Mouse (Mus musculus): ENCODE data around the gene Pnpla3. TPM values are rescaled to one million over a fixed set of nuclear protein-coding genes. Genes with fewer than 3 reads are reported as not detected.
"Not testable (repeated sequence)": the region's sequence is repeated elsewhere in the genome, so short reads cannot be mapped to it uniquely, and the experiment has no call there.

Pnpla3 gene
- polyA plus RNA-seq, 1 experiment from 2014 or later = 3.4 TPM

GRCm38 (mm10) chr15:84139592-84140005 is 28.0 kb upstream of the Pnpla3 start:
- no peaks in the 10 kb centered on the region for H3K36me3 ChIP-seq
- WGBS = 93% methylated on average over 5 of the region's 5 CpGs
- H3K9me3 ChIP-seq = no peaks in the 10 kb centered on the region
- no peak overlapping the region for H3K9ac ChIP-seq (replicated peaks)
- no peak overlapping the region for H3K27ac ChIP-seq (replicated peaks)
- no peak overlapping the region for H3K4me3 ChIP-seq
- peaks cover 7% of the 10 kb centered on the region; the same call in 1 of the 2 replicates for H3K4me1 ChIP-seq
- no peak overlapping the region for H3K4me2 ChIP-seq (replicated peaks)
- H3K27me3 ChIP-seq = no peaks in the 10 kb centered on the region
- ATAC-seq (replicated peaks) = no peak

GRCm38 (mm10) chr15:84140109-84140508 is 27.5 kb upstream of the Pnpla3 start:
- H3K27me3 ChIP-seq = no peaks in the 10 kb centered on the region
- H3K9ac ChIP-seq (replicated peaks) = no peak overlapping the region
- no peak overlapping the region for H3K4me3 ChIP-seq
- WGBS = 45% methylated on average over 3 of the region's 3 CpGs
- H3K9me3 ChIP-seq = no peaks in the 10 kb centered on the region
- H3K36me3 ChIP-seq = no peaks in the 10 kb centered on the region
- H3K4me1 ChIP-seq = peaks cover 7% of the 10 kb centered on the region; the same call in 1 of the 2 replicates
- H3K27ac ChIP-seq (replicated peaks) = no peak overlapping the region
- no peak for ATAC-seq (replicated peaks)
- no peak overlapping the region for H3K4me2 ChIP-seq (replicated peaks)

- WGBS = 42% methylated on average over 5 of the region's 5 CpGs
- H3K4me2 ChIP-seq (replicated peaks) = no peak overlapping the region
- H3K36me3 ChIP-seq = no peaks in the 10 kb centered on the region
- no peaks in the 10 kb centered on the region for H3K27me3 ChIP-seq
- no peak overlapping the region for H3K27ac ChIP-seq (replicated peaks)
- no peaks in the 10 kb centered on the region for H3K9me3 ChIP-seq
- no peak overlapping the region for H3K9ac ChIP-seq (replicated peaks)
- no peak overlapping the region for H3K4me3 ChIP-seq
- H3K4me1 ChIP-seq = peaks cover 7% of the 10 kb centered on the region; the same call in 1 of the 2 replicates
- no peak for ATAC-seq (replicated peaks)
These were observed 26.7 kb upstream of the Pnpla3 start for GRCm38 (mm10) chr15:84140929-84141328.

GRCm38 (mm10) chr15:84156158-84156557 is 11.5 kb upstream of the Pnpla3 start:
- H3K4me3 ChIP-seq = no peak overlapping the region
- no peak overlapping the region for H3K4me2 ChIP-seq (replicated peaks)
- no peaks in the 10 kb centered on the region for H3K27me3 ChIP-seq
- WGBS = 94% methylated on average over 2 of the region's 2 CpGs
- no peak overlapping the region for H3K9ac ChIP-seq (replicated peaks)
- H3K4me1 ChIP-seq = no peaks in the 10 kb centered on the region
- no peak overlapping the region for H3K27ac ChIP-seq (replicated peaks)
- ATAC-seq (replicated peaks) = no peak
- H3K9me3 ChIP-seq = no peaks in the 10 kb centered on the region
- no peaks in the 10 kb centered on the region for H3K36me3 ChIP-seq

GRCm38 (mm10) chr15:84157530-84157929 is 10.1 kb upstream of the Pnpla3 start:
- H3K36me3 ChIP-seq; H3K9ac ChIP-seq (replicated peaks); H3K4me3 ChIP-seq; H3K27me3 ChIP-seq; H3K4me2 ChIP-seq (replicated peaks); H3K27ac ChIP-seq (replicated peaks); ATAC-seq (replicated peaks); H3K4me1 ChIP-seq; H3K9me3 ChIP-seq: not testable (repeated sequence)
- WGBS = 91% methylated on average over 6 of the region's 6 CpGs

- Histone ChIP-seq H3K36me3 (no peaks in the 10 kb centered on the region), H3K9me3 (no peaks in the 10 kb centered on the region), H3K9ac (replicated peaks) (no peak overlapping the region), H3K27me3 (no peaks in the 10 kb centered on the region), H3K27ac (replicated peaks) (no peak overlapping the region), H3K4me3 (no peak overlapping the region), H3K4me1 (peaks cover 2% of the 10 kb centered on the region), H3K4me2 (replicated peaks) (no peak overlapping the region)
- WGBS = 78% methylated on average over 6 of the region's 6 CpGs
- ATAC-seq (replicated peaks) = no peak
These were observed 5.8 kb upstream of the Pnpla3 start for GRCm38 (mm10) chr15:84161871-84162270.

- Histone ChIP-seq H3K27ac (replicated peaks) (peak overlapping the region; percentile 79; the same call in 1 of the 2 replicates), H3K9ac (replicated peaks) (no peak overlapping the region), H3K36me3 (no peaks in the 10 kb centered on the region), H3K4me1 (peaks cover 23% of the 10 kb centered on the region), H3K9me3 (no peaks in the 10 kb centered on the region), H3K4me3 (no peak overlapping the region), H3K4me2 (replicated peaks) (peak overlapping the region; percentile 98; the same call in 1 of the 2 replicates), H3K27me3 (no peaks in the 10 kb centered on the region)
- WGBS = 70% methylated on average over 6 of the region's 6 CpGs
- ATAC-seq (replicated peaks) = no peak
These were observed 819 bp upstream of the Pnpla3 start for GRCm38 (mm10) chr15:84166818-84167217.

- peak overlapping the region; percentile 98 for H3K4me2 ChIP-seq (replicated peaks)
- under 1% methylated on average over 28 of the region's 28 CpGs for WGBS
- H3K9ac ChIP-seq (replicated peaks) = peak overlapping the region; percentile 68
- H3K36me3 ChIP-seq = no peaks in the 10 kb centered on the region
- peaks cover 23% of the 10 kb centered on the region for H3K4me1 ChIP-seq
- ATAC-seq (replicated peaks) = peak; percentile 40; the same call in 1 of the 2 replicates
- H3K27ac ChIP-seq (replicated peaks) = peak overlapping the region; percentile 79
- peak overlapping the region; percentile 73 for H3K4me3 ChIP-seq
- H3K9me3 ChIP-seq = no peaks in the 10 kb centered on the region
- H3K27me3 ChIP-seq = no peaks in the 10 kb centered on the region
These were observed 829 bp downstream of the Pnpla3 start for GRCm38 (mm10) chr15:84168170-84169161.

- no peak overlapping the region for H3K9ac ChIP-seq (replicated peaks)
- no peaks in the 10 kb centered on the region for H3K36me3 ChIP-seq
- peaks cover 23% of the 10 kb centered on the region for H3K4me1 ChIP-seq
- H3K4me3 ChIP-seq = no peak overlapping the region
- no peak overlapping the region for H3K4me2 ChIP-seq (replicated peaks)
- H3K9me3 ChIP-seq = no peaks in the 10 kb centered on the region
- ATAC-seq (replicated peaks) = no peak
- H3K27ac ChIP-seq (replicated peaks) = no peak overlapping the region
- 72% methylated on average over 1 of the region's 1 CpGs for WGBS
- H3K27me3 ChIP-seq = no peaks in the 10 kb centered on the region
These were observed 1.9 kb downstream of the Pnpla3 start for GRCm38 (mm10) chr15:84169511-84169910.

- no peak overlapping the region for H3K4me2 ChIP-seq (replicated peaks)
- no peaks in the 10 kb centered on the region for H3K9me3 ChIP-seq
- no peaks in the 10 kb centered on the region for H3K36me3 ChIP-seq
- WGBS = 81% methylated on average over 7 of the region's 7 CpGs
- H3K9ac ChIP-seq (replicated peaks) = no peak overlapping the region
- no peak overlapping the region for H3K27ac ChIP-seq (replicated peaks)
- ATAC-seq (replicated peaks) = no peak
- H3K4me3 ChIP-seq = no peak overlapping the region
- H3K4me1 ChIP-seq = peaks cover 23% of the 10 kb centered on the region
- H3K27me3 ChIP-seq = no peaks in the 10 kb centered on the region
These were observed 3.5 kb downstream of the Pnpla3 start for GRCm38 (mm10) chr15:84171166-84171565.

- no peak for ATAC-seq (replicated peaks)
- H3K4me3 ChIP-seq = no peak overlapping the region
These were observed 11.1 kb downstream of the Pnpla3 start for GRCm38 (mm10) chr15:84178733-84179132.

GRCm38 (mm10) chr15:84182000-84182399 is 14.4 kb downstream of the Pnpla3 start:
- H3K9me3 ChIP-seq = no peaks in the 10 kb centered on the region
- no peaks in the 10 kb centered on the region for H3K4me1 ChIP-seq
- H3K4me2 ChIP-seq (replicated peaks) = no peak overlapping the region
- H3K27me3 ChIP-seq = no peaks in the 10 kb centered on the region
- ATAC-seq (replicated peaks) = no peak
- 74% methylated on average over 6 of the region's 6 CpGs for WGBS
- H3K36me3 ChIP-seq = no peaks in the 10 kb centered on the region
- H3K9ac ChIP-seq (replicated peaks) = no peak overlapping the region
- no peak overlapping the region for H3K4me3 ChIP-seq
- no peak overlapping the region for H3K27ac ChIP-seq (replicated peaks)

More at GRCm38 (mm10) chr15:84178733-84179132, 11.1 kb downstream of the Pnpla3 start:
- Histone ChIP-seq H3K9ac (replicated peaks) (no peak overlapping the region), H3K4me2 (replicated peaks) (no peak overlapping the region), H3K27me3 (no peaks in the 10 kb centered on the region), H3K9me3 (no peaks in the 10 kb centered on the region), H3K27ac (replicated peaks) (no peak overlapping the region), H3K4me1 (no peaks in the 10 kb centered on the region), H3K36me3 (no peaks in the 10 kb centered on the region)
- 92% methylated on average over 9 of the region's 9 CpGs for WGBS

Data from forebrain, embryonic 15.5 days (tissue).